Mouse (Mus musculus) frontal cortex, postnatal 14 days (tissue): ENCODE results near the gene Wdr90.
A peak's percentile ranks its signal among the peaks of the same experiment; 100 is the strongest.

Source experiments
- DNase-seq, 2 experiments: peaks; one replicate each; pipeline ENCODE4 v3.0.0; 2022; ENCODE audit warnings: low spot score in 2 of 2

Gene Wdr90

DNA sequence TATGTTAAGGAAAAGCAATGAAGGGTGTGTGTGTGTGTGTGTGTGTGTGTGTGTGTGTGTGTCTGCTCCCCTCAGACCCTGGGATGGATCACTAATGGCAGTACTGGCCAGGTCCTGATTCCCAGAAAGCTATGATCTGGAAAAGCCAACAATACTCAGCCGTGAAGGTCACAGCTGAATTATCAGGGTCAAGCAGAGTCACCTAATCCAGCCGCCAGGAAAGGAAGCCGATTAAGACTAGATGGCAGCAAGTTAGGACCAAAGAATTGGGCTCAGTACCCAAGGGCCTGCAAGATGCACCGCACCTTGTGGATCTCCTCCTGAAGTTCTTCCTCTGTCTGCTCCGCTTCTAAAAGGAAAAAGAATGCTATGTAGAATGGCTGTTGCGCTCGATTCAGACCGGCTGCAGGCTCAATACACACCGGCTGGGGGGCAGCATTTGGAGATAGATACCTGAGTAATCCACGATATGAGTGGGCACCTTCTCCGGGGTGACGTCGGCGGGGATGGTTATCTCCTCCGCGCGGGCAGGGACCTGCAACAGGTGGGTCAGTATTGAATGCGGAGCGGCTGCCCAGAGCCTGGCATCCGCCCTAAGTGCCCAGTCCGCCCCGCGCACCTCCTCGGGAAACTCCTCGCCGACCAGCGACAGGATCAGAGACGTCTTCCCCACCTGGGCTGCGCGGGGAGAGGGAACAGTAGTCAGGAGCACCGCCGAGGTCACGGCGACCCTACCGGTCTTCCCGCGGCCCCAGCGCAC, 17.5 kb downstream of the Wdr90 start:
- DNase-seq: no peak

GRCm38 (mm10) chr17:25843122-25843521, 18.2 kb downstream of the Wdr90 start:
- no peak for DNase-seq

- DNase-seq: no peak
These were observed 18.8 kb downstream of the Wdr90 start for GRCm38 (mm10) chr17:25842509-25842908.

GRCm38 (mm10) chr17:25841117-25841880, 20.0 kb downstream of the Wdr90 start, which contains the start of gene Gm20683:
Gm20683 (minus strand) TSS chr17:25841763.
- no peak for DNase-seq

DNA sequence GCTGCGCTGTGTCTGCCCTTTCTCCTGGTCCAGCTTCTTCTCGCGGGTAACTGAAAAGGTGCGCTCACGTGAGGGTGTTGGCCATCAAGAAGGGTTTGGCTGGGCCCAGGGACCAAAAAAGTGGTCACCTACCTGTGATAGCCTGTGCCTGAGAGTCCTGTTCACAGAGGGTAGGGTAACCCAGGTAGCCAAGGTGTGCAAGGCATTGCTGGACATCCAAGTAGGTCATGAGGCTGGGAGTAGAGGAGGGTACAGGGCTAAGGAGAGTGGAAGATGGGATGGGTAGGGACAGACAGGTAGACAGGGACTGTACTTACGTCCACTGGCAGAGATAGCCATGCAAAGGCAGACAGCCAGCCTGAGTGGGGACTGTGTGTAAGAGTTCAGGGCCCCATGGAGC, 20.8 kb downstream of the Wdr90 start:
- DNase-seq: no peak

GRCm38 (mm10) chr17:25839455-25840235, 21.7 kb downstream of the Wdr90 start:
- DNase-seq: no peak

- DNase-seq: no peak
These were observed 22.4 kb downstream of the Wdr90 start for GRCm38 (mm10) chr17:25838904-25839303.

DNA sequence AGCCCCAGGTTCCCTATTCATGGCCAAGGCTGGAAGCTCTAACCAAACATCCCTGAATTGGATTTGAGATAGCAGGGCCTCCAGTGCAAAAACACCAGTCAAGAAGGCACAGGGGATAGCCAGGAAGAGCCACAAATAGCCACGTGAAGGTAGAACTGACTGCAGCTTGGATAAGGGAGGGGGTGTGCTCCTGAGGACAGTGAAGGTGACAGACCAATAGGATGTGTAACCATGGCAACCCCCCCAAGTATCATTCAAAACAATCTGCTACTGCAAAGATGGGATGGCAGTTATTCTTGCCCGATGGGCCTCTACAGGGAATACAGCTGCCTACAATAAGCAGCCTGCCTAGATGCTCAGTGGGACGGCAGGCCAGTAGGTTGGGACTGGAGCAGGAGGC, 23.8 kb downstream of the Wdr90 start:
- no peak for DNase-seq

DNA sequence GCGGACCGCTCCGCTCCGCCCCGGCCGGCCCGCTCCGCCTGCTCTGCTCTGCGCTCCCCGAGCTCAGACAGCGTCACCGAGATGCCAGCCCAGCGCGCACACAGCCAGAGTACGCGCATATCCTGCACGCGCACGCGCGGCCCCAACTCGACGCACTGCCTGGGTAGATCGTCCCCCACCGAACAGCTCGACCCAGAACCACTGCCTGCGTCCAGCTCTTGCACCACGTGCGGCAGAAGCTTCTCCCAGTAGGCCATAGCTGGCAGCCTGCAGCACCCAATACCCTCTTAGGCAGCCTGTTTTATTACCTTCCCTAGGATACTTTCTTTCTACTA, 24.3 kb downstream of the Wdr90 start, which contains the start of gene Rhbdl1:
TSS of gene Rhbdl1 (minus strand) at position 220 of the 335 bp plus-strand sequence.
- DNase-seq: peak; percentile 78 to 80

DNA sequence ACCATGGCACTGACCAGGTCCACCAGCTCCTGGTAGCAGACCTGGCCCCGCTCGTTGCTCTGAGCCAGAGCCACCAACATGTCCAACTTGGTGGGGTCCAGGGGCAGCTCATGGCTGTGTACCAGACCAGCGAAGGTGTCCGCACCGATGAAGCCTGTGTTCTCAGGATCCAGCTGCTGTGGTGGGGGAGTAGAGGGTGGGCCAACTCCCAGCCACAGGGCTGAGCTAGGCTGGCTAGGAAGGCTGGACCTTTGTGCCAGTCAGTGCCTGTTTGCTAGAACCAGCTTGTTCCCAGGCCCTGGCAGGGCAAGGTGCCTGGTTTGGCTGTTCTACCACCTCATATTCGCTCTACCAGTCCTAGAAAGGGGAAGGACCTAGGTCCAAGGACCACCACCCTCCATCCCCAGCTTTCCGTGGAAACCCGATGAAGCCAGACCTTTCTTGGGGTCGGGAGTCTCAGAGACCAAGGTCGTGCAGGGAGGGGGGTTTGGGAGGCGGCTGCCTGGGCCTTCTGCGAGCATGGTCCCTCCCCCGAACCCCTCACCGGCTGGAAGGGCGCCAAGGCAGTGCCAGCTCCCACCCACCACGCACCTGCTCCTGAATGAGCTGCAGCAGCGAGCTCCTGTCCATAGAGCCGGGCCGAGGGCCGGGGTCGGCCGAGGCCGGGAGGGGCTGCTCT, 24.8 kb downstream of the Wdr90 start:
- peak; percentile 44 for DNase-seq

GRCm38 (mm10) chr17:25835816-25836215, 25.5 kb downstream of the Wdr90 start:
- DNase-seq: peak in 1 of 2 experiments; percentile 31

DNA sequence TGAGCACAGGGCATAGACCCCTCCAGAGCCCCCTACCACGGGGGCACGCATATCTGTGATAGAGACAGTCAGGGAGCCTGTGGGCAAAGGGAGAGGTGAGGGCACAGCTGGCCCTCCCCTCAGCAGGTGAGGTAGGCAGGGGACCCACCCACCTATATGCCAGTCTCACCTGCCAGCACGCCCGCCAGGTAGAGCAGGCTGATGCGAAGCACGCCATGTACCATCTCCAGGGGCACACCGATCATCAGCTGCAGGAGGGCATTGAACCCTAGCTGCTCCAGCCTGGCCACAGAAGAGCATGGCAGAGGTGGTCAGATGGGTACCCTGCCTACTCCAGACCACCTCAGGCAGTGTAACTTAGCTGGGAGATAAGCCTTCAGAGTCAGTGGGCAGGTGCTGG, 26.0 kb downstream of the Wdr90 start:
- peak in 1 of 2 experiments; percentile 24 for DNase-seq

DNA sequence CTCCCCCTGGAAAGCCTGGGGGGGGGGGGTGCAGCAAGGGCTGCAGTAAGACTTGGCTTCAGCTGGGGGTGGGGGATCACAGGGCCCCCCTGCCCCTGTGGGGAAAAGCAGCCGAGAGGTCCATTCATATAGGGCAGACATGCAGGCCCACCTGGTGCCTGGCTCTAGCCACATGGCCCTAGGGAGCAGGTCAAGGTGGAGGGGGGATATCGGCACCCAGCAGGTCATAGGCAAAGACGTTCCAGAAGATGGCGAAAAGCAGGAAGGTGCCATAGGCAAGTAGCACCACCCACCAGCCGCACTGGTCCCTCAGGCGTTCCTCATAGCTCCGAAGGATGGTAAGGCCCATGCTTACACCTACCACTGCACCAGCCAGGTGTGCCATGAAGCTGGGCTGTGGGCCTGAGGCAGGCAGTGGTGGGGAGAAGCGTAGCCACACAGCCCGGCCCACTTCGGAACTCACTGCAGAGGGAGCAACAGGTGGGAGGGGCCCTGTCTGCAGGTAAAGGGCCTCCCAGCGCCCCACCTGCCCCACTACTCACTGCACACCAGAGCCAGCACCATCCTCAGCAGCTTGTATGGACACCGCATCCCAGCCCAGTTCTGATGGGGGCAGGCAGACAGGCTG, 26.6 kb downstream of the Wdr90 start:
- DNase-seq: peak in 1 of 2 experiments; percentile 29

- peak in 1 of 2 experiments; percentile 25 for DNase-seq
These were observed 27.2 kb downstream of the Wdr90 start for GRCm38 (mm10) chr17:25833961-25834594.

DNA sequence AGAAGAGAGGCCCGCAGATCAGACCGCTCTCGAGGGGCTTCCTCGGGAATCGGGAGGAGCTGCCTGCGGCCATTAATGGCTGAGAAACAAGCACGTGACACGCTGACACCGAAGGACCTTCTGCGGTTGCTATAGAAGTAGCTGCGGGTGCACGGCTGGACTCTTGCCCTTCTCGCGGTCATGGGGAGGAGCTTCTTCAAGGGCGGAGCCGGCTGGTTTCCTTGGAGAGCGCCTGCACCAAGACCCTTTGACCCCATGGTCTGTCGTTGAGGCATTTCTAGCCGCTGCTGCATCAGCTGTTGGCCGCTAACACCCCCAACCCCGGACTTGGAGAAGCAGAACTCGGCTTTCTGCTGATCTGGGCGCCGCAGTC, 28.0 kb downstream of the Wdr90 start, which contains the start of gene Stub1:
TSS of gene Stub1 (minus strand) at position 114 of the 373 bp plus-strand sequence.
- DNase-seq: peak in 1 of 2 experiments; percentile 88

DNA sequence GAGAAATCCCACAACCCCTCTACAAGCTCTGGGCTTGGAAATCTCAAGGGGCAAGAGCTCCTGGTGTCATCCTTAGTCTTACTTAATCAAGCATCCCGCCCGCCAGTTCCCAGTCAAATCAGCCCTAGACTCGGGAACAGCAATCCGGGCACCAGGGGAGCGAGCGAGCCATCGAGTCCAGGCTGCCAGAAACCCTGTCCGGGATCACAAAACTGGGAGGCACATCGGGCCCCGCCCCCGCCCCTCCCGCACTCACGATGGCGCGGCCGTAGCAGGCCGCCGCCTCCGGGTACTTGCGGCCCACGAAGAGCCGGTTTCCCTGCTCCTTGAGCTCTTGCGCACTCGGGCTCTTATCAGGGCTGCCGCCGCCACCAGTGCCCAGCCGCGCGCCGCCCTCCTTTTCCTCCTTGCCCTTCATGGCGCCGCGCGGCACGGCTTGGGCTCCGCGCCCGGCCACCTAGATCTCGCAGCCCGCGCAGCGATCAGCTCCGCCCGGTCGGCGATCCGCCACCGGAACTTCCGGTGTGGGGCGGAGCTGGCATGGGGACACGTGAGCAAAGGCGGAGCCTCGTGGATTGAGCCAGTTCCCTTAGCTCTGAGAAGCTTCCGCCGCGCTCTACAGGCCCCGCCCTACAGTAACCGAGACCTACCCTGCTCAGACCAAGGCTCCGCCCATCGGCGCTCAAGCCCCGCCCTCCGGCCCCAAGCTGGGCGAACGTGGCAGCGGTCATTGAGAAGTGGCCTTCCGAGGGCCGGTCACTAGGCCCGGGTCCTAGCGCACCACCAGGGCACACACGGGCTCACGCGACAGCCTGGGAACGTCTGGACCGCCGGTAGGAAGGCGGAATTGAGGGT, 28.6 kb downstream of the Wdr90 start:
- peak; percentile 98 to 99 for DNase-seq

DNA sequence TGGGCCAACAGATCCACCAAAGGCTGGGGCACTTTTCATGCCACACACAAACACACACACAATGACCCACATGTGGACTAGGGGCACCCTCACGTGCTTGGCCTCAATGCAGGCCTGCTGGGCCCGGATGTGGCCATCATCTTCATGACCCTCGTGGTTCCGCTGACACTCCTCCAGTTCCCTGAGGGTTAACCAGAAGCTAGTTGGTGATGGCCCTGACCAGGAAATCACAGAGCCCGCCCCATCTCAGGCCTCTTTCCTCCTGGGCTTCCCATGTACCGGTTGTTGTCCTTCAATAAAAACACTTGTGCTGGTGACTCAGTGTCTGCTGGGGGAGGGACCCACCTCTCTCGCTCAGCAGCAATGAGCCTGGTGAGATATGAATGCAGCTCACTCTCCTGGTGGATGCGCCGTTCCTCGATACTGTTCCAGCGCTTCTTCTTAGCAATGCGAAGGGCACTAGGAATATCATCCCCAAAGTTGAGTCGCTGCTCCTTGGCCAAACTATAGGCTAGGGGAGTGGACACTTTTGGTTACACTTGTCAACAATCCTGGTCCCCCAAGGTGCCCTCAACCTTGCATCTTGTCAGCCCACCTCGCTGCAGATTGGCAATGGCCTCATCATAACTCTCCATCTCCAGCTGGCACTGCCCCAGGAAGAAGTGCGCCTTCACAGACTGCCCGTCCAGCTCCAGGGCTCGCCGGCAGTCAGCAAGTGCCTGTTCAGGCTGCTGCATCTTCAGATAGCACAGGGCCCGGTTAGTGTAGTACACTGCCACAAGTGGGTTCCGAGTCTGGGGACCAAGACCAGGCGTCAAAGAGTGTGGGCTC, 29.6 kb downstream of the Wdr90 start:
- DNase-seq: peak in 1 of 2 experiments; percentile 33

GRCm38 (mm10) chr17:25830806-25831431, 30.4 kb downstream of the Wdr90 start:
- no peak for DNase-seq
